Mouse (Mus musculus) cerebellum, adult 8-10 months (tissue): ENCODE results near the gene Gpr68.

Experiments used
- DNase-seq: peaks from one replicate; pipeline ENCODE4 v3.0.0; 2022

The Gpr68 gene

DNA sequence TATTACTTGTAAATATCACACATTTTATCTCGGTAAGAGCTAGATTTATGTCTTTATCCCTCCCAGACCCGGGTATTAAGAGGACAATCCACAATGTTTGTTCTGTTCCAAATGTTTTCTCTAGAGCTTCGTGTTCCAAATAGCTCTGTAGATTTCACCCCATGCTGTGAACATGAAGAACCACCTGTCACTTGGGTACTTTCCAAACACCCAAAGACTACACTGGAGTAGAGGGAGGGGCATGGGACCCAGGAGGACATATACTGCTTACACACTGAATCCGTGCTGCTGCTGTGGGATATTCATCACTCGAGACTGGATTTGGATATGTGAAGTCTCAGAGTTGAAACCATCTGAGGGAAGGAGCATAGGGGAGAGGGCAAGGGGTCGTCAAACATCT is 1.8 kb upstream of the Gpr68 start:
- peak; percentile 53 for DNase-seq

DNA sequence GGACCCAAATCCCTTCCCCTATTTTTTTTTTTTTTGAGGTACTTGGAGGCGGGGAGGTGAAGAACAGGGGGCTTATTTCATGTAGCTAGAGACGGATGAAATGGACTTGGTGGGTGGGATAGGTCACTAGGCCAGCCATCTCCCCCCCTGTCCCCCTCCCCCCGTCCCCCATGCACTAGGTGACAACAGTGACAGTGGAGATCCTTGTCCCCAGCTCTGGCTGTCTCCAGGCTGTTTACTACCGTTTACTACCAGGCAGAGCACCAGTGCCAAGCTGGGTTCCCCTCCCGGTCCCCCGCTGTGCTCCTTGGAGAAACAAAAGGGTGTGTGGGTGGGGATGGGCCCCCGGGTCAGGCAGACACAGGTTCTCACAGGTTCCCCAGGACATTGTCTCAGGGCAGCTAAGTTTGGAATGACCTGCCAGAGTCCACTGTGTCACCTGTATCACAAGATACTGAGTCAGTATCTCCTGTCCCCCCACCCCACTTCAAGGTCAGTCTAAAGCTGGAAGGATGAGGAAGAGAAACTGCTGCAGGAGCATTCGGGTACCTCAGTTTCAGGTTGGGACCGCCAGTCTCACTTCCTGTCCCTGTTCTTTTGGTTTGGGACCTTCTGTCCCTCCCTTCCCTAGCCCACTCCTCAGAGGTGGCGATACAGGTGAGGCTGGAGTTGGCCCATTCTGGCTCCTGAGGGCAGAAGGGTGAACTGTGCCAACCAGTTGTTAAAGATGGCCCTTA is 468 bp upstream of the Gpr68 start:
- DNase-seq: no peak

GRCm38 (mm10) chr12:100906861-100907260 is 1.1 kb downstream of the Gpr68 start:
- no peak for DNase-seq

DNA sequence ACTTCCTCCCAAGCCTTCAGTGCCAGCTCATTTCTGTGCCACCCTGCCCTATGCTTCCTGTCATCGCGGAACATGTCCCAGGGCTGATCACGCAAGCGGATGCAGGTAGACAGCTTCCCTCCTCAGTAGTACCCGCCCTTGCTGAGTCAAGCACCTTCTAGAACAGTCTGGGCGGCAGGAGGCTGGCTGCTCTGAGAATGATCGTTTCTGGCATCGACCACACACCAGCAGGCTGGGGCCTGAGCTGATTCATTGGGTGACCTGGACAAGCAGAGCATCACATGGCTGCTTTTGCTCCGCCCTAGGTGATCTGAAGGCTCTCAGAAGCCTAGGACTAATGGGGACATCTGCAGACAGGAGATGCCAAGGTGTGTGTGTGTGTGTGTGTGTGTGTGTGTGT is 4.2 kb downstream of the Gpr68 start:
- DNase-seq: peak; percentile 55

DNA sequence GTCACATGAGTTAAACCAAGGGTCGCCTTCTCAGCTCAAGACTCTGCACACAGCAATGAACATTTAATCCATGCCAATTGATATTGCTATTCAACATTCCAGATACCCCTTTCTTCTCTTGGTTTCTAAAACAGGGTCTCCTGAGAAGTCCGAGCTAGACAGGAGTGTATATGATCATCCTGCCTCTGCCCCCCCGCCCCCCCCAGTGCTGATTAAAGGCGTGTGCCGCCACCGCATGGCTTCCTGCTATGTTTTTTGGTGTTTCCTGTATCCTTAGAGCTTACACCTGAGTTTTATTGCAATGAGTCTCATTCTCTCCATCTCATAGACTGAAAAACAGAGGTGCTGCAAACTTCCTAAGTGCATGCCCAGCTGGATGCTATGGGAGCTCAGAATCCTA is 6.6 kb downstream of the Gpr68 start:
- no peak for DNase-seq

- no peak for DNase-seq
These were observed 7.1 kb downstream of the Gpr68 start for GRCm38 (mm10) chr12:100900901-100901300.

DNA sequence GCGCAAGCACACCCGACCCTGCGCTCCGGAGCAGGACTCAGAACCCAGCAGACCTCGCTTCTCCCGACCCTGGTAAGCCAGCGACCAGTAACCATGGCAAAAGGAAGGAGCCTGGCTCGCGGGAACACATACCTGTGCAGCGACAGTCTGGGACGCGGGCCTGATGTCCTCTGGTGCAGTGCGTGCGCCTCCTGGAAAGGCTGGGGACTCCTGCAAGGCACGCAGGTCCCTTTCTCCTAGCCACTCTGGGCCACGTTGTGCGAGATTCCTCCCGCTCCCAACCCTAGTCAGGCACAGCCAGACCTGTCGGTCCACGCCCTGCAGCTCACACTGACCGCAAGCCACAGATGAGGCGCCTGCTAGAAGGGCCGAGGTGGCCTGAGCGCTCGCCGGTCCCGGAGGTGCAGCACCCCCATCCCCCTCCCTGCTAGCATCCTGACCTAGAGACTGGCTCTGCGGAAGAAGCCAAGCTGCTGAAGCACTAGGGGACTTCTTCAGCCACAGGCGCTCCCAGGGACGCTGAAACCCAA is 8.8 kb downstream of the Gpr68 start:
- peak; percentile 81 for DNase-seq

DNA sequence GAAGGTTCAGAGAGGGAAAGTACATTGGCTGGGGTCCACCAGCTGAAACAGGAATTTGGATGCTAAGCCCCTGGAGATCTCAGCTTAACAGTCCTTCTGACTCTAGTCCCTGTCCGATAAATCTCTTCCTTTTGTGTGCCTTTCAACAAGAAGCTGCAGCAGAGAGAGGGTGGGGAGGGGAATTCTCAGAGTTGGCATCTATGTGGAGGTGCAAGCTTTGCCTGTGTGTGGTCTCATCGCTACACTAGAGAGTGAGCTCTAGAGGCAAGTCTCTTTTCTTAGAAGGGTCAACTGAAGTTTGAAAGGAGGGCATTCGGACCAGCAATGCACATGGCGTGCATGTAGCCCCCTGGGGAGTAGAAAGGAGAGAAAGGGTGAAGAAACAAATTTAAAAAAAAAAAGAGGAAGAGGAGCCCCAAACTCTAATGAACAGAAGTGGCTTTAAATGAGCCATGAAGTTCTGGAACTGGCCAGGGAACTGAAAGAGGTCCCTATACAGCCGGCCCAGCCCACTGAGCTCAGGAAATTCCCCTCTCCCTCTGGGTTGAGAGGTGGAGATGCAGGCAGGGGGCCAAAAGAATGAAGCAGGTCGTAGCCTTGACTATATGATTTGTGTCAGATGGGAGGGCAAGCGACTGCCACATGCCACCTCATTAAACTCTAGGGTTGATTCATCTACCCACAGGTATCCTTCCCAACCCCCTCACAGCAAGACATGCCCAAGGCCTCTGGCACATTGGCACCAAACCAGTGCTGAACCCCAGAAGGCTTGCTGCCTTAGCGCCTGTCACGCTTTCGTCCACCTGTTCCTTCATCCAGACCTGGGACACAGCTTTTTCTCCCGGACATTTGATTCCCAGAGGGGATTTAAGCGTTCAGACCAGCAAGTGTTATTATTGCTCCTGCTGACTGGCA is 10.0 kb downstream of the Gpr68 start:
- DNase-seq: peak; percentile 82

GRCm38 (mm10) chr12:100896661-100897060 is 11.3 kb downstream of the Gpr68 start:
- no peak for DNase-seq

DNA sequence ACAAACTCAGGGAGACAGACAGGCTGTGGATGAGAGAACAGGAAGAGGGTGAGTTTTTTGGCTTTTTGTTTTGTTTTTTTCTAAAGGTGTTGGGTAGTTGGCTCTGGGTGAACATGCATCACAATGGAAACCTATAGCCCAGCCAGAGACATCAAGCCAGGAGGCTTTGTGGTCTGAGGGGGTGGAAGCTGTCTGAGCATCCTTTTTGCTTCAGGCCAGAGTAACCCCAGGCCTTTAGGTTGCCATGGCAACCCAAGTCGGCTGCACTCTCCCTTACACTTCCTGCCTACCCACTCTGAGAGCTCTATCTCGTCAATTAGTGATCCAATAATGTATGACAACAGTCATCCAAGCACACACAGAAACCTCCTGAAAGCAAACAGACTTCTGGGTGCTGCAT is 12.5 kb downstream of the Gpr68 start:
- no peak for DNase-seq

- DNase-seq: no peak
These were observed 17.4 kb downstream of the Gpr68 start for GRCm38 (mm10) chr12:100890548-100890947.

DNA sequence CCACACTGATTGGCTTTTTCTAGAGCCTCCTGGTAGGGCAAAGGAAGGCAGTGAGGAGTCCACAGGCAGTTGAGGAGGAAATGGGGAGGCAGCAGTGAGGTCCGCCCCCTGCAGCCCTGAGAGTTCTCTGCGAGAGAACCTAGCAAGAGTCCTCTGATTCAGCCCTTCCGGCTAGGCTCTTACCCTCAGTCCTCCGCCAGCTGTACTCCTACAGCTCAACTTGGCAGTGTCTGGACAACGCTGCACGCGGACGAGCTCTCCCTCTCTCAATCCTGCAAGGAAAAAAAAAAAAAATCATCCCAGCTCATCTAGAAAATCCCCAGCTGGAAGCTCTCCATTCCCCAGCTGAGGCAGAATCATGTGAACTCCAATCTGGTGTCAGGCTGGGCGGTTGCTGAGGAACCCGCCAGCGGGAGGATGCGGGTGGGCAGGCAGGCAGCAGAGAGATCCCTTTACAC is 20.2 kb downstream of the Gpr68 start:
- peak; percentile 49 for DNase-seq

GRCm38 (mm10) chr12:100886877-100887276 is 21.1 kb downstream of the Gpr68 start:
- DNase-seq: no peak

- DNase-seq: no peak
These were observed 22.4 kb downstream of the Gpr68 start for GRCm38 (mm10) chr12:100885585-100885984.

GRCm38 (mm10) chr12:100883168-100883567 is 24.8 kb downstream of the Gpr68 start:
- no peak for DNase-seq

DNA sequence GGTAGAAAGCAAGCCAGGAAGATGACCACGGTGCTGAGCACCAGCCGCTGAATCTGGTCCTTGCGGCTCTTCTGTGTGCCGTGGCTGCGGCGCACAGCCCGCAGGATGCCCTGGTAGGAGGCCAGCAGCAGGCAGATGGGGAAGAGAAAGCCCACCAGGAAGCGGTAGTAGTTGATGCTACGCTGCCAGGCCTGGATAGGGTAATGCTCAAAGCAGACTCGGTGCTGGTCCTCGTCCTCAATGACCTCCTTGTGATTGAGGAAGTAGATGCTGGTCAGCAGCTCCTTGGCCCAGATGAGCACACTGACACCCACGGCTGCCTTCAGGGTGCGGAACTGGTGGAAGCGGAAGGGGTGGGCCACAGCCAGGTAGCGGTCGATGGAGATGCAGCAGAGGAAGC is 29.4 kb downstream of the Gpr68 start:
- no peak for DNase-seq

DNA sequence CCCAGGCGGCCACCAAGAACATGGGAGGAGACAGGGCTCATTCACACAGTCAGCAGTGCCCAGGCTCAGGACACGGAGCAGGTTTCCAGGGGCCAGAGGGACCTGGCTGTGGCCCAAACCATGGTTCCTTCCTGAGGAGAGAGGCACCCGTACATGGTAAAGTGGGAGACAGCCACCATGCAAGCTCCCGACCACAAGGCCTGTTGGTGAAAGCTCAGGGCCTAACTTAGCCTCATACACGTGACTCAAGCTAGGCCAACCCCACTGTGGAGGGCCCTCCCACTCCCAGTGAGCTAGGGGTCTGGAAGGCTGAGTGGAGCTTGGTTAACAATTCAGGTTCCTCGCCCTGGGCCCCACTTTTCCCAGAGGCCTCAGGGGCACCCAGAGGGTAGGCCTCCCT is 30.1 kb downstream of the Gpr68 start:
- no peak for DNase-seq

- no peak for DNase-seq
These were observed 32.0 kb downstream of the Gpr68 start for GRCm38 (mm10) chr12:100875960-100876359.

GRCm38 (mm10) chr12:100875553-100875952 is 32.4 kb downstream of the Gpr68 start:
- DNase-seq: no peak

GRCm38 (mm10) chr12:100873612-100874011 is 34.4 kb downstream of the Gpr68 start:
- DNase-seq: no peak

DNA sequence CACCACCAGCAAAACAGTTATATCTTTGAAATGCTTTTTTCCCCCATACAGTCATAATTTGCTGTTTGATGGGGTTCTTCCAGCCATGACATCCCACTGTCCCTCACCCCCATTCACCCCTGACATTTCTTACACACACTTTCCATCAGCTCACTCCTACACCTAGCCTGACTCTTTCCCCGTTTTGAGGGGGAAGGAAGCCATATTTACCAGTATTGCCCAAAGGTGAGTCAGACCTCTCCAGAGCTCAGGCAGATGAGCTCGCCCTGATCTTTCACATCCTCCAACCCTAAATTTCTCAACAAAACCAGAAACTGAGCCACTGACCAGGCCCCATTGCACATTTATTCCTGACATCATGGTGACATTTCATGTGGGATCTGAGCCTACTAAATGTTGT is 36.2 kb downstream of the Gpr68 start:
- DNase-seq: no peak

DNA sequence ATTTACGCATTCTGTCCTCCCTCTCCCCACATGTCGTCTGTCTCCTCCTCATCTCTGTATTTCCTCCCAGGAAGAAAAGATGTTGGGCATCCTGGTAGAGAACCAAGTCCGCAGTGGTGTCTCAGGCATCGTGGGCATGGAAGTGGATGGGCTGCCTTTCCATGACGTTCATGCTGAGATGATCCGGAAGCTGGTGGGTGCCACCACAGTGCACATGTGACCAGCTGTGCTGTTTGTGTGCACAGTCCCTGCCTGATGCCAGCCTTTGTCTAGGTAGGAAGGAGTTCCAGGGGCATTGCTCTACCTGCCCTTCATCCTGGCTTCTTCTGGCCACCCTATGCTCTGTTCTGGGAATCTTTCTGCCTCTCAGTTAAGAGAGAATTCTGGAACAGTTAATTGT is 36.8 kb downstream of the Gpr68 start:
- DNase-seq: no peak

DNA sequence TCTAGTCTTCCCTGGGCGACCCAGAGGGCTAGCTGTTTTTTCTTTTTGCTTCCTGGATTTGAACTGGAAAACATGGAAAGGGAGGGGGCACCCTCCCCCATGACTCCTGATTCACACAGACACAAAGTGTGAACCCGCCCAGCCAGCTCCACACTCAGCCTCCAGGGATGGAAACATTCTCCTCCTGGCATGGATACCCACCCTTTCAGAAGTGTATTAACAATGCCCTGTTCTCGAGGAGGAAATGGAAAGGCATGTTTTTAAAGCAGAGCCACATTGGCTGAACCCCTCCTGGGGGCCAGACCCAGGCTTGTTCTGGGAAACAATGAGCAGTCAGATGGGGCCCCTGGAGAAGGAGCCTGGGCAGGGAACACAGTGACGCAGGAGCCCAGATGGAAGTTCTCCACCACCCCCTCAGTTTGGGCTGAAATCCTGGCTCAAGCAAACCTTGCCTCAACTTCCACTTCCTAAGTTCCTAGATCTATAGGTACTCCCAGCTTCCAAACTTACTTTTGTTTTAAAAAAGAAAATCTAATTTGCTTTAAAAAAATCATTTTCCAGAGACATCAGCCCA is 39.9 kb downstream of the Gpr68 start:
- no peak for DNase-seq
